Mouse (Mus musculus): ENCODE data around the gene S100a8.

S100a8 gene

DNA sequence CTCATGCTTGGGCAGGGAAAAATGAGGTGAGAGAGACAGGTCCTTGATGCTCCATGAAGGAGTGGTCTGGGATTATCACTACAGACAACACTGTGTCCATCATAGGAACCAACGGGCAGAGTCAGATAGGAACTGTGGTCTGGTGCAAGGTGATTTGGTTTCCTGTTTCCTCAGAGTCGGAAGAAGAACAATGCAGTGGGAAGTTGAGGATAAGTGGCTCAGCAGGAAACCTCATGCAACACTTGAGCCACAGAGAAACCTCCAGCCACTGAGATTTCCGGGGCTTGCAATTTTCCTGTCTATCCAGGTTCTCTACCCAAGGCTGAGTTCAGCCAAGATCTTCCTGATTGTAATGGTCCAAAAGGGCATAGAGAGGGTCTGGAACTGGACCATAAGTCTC lies 9.9 kb downstream of the S100a8 start:
- no peak for DNase-seq (ENCODE audit: low read depth, low spot score)

DNA sequence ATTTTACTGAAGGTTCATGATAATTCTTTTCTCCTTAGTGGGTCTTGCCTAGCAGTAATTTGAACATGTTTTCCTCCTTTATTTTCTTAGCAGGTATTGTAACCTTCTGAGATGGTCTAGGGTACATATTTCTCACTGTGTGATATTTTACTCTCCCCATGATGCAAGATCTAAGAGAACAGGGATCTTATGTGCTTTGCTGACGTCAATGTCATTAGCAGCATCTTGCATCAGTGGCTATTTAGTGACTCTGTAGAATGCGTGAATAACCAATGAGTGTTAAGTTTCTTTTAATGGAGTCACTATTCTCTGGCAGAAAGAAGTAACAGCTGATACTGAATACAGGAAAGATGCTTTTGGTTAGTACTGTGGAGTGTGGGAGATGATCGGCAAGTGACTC lies 15.2 kb downstream of the S100a8 start:
- DNase-seq (ENCODE audit: low read depth, low spot score): no peak

DNA sequence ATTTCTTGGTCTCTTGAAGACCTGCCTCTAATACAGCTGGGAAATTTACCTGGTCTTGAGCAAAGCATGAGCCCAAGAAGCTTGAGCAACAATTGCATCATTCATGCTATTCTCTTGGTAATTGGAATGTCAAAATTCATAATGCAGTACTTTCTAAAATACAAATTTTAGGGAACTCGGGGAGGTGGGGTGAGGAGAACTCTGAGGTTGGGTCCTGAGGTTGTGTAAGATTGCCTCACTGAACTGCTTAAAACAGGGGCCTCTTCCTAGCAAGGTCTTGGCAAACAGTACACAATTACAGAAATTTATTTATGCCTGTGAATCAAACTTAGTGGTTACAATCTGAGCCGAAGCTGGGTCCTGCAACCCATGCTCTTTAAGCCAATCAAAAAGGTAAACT lies 18.1 kb downstream of the S100a8 start:
- DNase-seq (ENCODE audit: low read depth, low spot score): no peak

DNA sequence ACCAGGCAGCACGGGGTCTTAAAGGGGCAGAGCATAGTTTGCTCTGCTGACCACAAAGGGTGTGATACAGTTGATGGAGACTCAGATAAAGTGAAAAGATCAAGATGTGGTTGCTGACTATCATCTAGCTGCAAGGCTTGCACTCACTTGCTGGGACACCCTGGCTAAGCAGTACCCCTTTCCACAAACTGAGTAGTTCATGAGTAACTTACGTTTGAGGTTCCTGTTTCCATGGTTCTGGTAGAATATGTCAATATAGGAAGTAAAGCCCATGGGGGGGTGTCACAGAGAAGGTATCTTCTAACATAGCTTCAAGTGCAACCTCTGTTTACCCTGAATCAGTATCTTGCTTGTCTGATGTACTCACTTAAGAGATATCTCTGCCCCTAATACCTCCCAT lies 24.7 kb downstream of the S100a8 start:
- no peak for DNase-seq (ENCODE audit: low read depth, low spot score)

DNA sequence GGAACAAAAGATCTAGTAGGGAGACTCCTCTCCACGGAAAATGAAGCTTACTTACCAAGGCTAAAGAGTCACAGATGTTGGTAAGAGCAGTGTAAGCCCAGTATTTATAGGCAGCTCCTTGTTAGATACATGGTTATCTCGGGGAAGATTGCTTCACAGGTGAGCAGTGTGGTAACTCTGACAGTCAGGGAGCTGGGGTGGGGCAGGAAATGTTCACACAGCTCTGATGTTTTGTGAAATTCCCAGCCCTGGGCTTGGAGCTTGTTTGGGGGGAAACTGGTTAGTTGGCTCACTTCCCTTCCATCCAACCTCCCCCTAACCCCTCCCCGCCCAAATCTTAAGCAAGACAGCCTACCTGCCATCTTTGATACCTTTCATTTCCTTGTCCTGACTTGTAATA lies 26.8 kb downstream of the S100a8 start, which contains the start of gene S100a9:
Gene S100a9 (minus strand): TSS at position 109 of the 400 bp plus-strand sequence.
- DNase-seq (ENCODE audit: low read depth, low spot score): no peak

DNA sequence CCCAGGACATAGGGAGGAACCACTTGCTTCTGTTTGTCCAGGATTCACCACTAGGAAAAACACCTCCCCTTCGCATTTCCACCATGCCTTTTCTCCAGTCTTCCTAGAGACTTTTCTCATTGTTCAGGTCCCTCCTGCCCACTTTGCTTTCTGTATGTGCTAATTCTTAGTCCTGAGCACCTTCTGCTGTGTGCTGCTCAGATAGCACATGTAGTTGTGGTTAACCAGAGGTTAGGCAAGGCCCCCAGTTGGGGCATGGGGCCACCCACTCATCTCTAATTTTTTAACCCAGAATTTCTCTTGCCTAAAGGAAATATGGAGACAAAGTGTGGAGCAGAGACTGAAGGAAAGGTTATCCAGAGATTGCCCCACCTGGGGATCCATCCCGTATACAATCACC lies 33.5 kb downstream of the S100a8 start:
- no peak for DNase-seq (ENCODE audit: low read depth, low spot score)

DNA sequence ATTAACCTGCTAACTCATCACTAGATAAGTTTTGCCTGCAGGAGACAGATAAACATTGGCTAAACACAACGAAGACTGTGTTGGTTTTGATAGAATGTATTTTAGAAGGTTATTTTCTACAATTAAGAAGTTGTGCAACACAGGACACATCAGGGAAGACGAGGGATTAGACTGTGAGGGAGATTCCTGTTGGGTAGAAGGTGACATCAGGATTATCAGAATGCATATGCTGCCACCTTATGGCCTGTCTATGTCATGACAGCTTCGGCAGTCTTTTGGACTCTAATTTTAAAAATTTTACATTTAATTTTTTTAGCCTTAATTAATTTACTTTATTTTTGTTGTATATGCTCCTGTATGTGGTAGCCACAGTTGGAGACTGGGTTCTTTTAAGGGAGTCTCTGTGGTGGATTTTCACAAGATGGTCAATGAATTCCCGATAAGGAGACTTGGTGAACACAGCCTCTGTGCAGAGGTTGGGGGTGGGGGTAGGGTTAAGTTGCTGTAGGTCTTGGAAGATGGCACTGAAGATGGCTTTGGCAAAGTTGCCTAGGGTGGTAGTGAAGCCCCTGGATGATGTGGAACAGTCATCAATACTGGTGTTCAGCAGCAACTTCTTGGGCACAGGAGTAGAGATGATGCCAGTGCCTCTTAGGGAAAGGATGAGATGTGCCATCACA lies 39.9 kb downstream of the S100a8 start:
- DNase-seq (ENCODE audit: low read depth, low spot score): no peak

DNA sequence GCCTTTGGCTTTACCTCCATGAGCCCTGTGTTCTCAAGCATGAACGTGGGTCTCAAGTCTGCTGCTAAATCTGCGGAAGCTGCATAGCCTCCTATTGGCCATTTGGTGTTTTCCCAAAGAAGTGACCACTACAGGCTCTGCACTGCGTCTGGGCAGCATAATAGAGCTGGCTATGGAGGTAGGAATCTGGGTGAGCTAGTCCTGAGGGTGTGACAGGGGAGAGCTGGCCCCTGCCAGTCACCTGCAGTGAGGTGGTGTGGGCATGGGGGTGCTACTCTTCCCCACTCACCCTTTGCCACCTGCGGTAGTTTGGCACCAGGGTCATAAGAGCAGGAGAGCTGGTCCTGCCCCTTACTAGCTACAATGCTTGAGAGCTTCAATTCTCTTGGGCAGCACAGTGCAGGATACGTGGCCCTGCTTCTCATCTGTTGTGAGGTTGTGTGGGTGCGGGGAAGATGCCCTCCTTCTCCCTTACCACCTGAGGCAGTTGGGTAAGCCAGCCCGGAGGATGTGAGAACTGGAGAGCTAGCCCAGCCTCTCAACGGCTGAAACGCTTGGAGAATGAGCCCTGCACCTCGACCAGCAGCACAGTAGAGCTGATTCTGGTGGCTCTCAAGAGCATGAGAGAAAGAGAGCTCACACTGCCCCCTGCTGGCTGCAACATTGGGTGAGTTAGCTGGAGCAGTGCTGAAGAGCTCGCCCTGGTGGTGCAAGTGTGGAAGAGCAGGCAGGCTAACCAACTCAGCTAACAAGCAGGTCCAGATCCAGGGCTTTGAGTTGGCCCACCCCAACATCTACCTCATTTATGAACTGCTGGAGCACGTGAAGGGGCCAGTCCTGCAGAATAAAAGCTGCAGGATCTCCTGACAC lies 41.0 kb downstream of the S100a8 start:
- peak; percentile 42 for DNase-seq (ENCODE audit: low read depth, low spot score)

All from c-Kit-negative CD71-positive TER-119-positive erythroid progenitor cells, embryonic 14.5 days (primary cell).